Mouse (Mus musculus): Measurements from ENCODE around the gene Cdc42bpb.

GRCm38 (mm10) chr12:111325744-111326424 is 51.6 kb downstream of the Cdc42bpb start:
- no peak for TF ChIP-seq USF1 (IDR thresholded peaks at IDR 0.05; ENCODE audit: low read depth)
- TF ChIP-seq CTCF (IDR thresholded peaks at IDR 0.05; ENCODE audit: control insufficient read depth, insufficient read depth, insufficient read length), result no peak
- no peak for TF ChIP-seq MAX (IDR thresholded peaks at IDR 0.05)
- no peak for TF ChIP-seq MYOG (IDR thresholded peaks at IDR 0.05; ENCODE audit: control insufficient read depth, extremely low read depth, insufficient read length)
- no peak for TF ChIP-seq MYOD1 (IDR thresholded peaks at IDR 0.05; ENCODE audit: control insufficient read depth, insufficient read length, low read depth)
- no peak for TF ChIP-seq CEBPB (IDR thresholded peaks at IDR 0.05; ENCODE audit: low read depth)

All from C2C12 (cell line).